Mouse (Mus musculus) small intestine, adult 2 months (tissue): ENCODE results near the gene Ank.

ENCODE experiments used
- CTCF ChIP-seq: fragments of 200-500 bp; IDR thresholded peaks from 2 replicates; pipeline ENCODE4 v1.5.1; 2012; ENCODE audit warnings: low read depth, mild to moderate bottlenecking, control low read depth, inconsistent platforms, low read length, moderate library complexity, mixed read lengths; ENCODE audit not compliant: insufficient replicate concordance, insufficient read length; ENCODE audit errors: extremely low read depth
- POLR2A ChIP-seq: fragments of 200-500 bp; IDR thresholded peaks from 2 replicates; pipeline ENCODE4 v1.6.1; 2012; ENCODE audit warnings: low read depth, mild to moderate bottlenecking, control low read depth, inconsistent platforms, low read length, moderate library complexity

- TF ChIP-seq CTCF = no peak
- no peak; the same call in 1 of the 2 replicates for TF ChIP-seq POLR2A
These were observed 37.6 kb downstream of the Ank start for GRCm38 (mm10) chr15:27503801-27504730.
